Mouse (Mus musculus): ENCODE results near the gene Zdhhc7. TPM values are rescaled to one million over a fixed set of nuclear protein-coding genes. Genes with fewer than 3 reads are reported as not detected.

Gene Zdhhc7
- polyA plus RNA-seq, 3 experiments from 2014 or later, result 5.3 to 6.6 (median 6.2) TPM

DNA sequence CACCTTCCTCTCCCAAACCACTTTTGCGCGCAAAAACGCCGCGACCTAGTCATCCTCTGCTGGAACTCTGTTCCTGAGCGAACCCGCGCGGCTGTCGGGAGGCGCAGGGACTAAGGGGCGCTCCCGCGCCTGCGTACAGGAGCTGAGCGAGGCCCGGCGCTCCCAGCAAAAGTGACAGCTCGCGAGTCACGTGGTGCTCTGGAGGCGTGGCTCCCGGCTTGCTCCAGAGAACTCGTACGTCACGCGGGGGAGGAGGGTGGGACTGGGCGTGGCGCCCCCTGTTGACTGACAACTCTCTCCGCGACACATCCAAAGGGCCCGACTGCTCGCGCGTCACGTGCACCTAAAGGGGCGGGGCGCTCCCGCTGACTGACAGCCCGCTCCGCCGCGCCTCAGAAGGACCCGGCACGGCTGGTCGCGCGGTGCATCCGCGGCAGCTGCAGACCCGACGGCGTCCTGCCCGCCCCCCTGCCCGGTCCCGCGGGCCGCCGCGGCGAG, 12.5 kb upstream of the Zdhhc7 start, which contains the start of gene 6430548M08Rik:
Gene 6430548M08Rik (plus strand): TSS at position 395 of the 498 bp plus-strand sequence.
- ATAC-seq, result peak; percentile 97

DNA sequence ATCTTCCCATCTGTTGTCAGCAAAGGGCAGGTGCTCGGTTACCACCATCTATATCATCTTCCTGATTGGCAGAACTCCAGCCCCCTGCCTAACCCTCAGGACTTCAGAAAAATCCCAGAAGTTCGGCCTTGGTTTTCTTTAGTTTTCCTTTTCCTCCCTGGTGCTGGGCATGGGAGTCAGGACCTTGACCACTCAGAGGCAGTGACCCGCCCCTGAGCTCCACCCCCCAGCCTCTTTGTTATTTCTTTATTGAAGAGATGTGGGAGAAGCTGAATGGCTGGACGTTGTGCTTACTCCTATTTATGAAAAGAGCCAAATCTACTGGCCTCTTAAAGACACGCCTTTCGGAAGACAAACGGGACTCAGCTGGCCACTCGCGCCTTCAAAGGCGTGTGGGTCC, 12.0 kb upstream of the Zdhhc7 start:
- ATAC-seq, result no peak

DNA sequence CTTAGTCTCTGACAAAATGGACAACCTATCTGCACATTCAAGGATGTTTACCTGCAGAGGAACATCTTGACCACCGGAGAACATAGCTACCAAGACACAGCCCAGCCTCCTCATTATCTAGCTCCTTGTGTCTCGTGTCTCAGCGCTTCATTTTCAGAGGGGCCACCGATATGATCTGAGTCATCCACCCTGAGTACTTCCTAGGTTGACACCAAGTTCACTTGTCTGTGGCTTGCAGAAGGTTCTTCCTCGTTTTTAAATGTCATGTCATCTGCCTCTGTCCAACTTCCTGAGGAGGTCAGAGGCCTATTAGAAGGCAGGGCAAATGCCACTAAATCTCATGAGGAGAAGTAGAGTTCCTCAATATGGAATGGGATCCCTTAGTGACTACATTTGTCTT, 11.3 kb upstream of the Zdhhc7 start:
- ATAC-seq, result no peak

DNA sequence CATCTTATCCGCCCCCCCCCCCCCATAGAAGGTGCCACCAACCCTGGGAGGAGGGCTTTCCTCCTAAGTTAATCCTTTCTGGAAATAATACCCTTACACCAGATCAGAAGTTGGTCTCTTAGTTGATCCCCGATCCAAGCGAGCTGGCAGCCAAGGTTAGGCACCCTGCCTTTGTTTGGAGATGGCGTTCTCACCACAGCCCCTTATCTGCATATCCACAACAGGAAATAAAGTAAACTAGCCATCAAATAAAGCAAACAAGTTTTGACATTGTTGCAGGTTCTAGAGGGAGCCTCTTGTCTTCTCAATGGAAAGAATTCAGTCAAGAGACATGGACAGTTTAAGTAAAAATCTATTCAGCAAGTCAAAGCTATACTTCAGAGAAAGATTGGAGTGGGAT, 10.1 kb upstream of the Zdhhc7 start:
- no peak for ATAC-seq

DNA sequence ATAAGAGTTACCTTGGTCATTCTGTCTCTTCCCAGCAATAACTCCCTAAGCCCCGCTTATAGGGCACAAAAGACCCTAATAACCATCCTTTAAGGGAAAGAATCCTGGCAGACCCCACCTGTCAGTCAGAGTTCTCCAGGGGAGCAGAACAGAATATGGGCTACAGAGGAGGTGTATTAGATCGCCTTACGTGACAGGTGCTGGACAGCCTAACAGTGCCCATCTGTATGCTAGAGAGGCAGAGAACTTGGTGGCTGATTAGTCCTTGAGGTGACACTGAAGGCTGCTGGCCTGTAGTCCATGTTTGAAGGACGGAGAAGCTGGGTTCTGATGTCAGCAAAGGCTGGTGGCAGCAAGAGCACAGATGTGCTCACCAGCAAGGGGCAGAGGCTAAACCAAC, 9.7 kb upstream of the Zdhhc7 start:
- ATAC-seq, result no peak

DNA sequence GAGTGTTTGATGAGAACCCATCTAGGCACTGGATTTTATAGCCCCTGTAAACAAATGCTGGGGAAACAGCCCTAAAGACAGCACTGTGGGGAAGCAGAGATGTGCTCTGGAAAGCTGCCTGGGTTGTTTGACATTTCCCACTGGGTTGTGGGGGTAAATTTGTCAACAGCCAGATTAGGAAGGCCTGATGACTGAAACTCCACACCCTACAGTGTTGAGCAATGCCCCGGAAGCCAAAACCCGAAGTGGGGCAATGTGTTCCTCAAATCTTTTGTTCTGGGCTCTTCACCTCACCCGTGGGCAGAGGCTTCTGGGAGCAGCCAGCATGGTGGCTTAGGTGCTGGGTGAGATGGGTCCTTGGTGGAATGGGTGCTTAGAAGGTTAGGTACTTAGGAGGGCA, 7.9 kb upstream of the Zdhhc7 start:
- no peak for ATAC-seq

DNA sequence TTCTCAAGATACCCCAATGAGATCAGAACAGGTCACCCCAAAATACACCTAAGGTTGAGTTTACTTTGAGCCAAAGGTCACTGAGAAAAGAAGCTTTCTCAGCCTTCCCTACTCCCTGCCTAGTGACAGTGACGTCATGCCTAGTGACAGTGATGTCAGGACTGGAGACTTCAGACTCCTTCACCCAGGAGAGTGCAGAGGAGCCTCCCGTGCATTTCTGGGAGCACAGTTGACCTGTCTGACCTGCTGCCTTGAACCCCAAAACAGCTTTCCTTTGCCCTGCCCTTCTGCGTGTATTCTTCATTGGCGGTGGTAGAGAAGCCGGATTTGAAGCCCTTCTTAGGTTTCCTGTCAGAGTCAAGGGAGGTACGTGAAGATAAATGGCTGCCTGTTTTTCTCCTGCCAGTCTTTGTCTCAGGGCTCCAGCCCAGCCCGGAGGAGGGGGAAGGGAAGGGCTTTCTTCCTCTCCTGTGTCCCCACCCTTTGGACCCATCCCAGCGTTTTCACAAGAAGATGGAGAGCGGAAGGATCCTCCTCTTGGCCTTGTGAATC, 3.5 kb upstream of the Zdhhc7 start:
- ATAC-seq, result no peak

DNA sequence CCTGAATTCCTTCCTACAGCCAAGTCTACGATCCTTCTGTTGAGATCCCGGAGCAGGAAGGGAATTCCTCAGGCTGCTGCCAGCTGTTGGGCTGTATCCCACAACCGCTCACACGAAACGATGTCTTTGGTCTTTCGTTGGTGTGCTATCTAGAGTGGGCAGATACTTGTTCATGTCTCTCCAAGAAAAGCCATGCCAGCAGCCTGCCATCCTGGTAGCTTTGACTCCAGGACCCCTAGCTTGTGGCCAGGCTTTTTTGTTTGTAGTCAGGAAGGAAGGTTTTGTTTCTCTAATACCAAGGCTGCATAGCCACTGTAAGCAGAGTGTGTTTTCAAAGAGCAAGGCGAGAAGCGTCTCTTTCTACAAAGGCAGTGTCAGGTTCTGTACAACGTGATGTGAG, 2.6 kb upstream of the Zdhhc7 start:
- ATAC-seq, result no peak

DNA sequence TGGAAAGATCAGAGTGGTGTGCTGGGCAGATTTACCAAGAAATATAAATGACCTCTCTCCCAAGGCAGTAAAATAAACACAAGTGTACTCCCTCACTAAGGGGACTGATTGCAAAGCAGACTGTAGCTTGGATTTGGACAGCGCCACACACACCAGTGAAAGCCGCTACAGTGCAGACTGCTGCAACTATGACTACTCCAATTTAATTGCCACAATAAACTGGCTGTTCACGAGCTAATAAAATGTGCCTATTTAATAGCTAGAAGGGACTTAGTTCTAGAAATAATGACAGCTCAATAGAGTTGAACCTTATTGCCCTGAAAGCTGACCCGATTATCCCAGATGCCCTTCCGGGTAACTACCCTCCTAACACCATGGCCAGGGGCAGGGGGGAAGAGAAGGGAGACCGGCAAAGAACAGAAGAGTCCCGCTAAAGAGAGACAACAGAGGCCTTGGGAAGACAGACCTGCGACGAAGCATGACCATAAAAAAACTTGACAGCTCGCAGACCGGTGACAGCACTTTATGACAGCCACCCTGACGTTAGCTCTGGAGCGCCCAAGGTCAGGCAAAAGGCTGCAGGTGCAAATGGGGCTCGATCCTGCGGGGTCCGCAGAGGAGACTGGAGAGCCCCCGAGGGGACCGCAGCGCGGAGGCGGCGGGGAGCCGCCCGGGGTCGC, 754 bp downstream of the Zdhhc7 start:
- ATAC-seq, result peak; percentile 2

DNA sequence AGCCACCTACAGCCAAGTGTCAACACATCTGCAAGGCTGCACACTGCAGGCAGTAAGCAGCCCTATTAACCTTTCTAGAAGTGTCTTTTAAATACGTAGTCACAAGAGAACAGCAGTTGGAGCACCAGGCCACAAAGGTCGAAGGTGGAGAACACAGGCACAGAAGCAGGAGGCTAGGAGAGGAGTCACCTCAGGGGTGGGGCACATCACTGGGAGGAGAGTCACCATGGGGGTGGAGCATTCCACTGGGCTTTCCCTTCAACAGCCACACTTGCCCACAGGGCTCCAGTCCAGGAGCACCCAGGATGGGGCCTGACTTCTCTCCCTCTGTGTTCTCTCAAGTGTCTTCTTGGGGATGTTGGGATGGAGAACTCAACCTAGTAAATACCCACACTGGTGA, 4.8 kb downstream of the Zdhhc7 start:
- ATAC-seq, result no peak

DNA sequence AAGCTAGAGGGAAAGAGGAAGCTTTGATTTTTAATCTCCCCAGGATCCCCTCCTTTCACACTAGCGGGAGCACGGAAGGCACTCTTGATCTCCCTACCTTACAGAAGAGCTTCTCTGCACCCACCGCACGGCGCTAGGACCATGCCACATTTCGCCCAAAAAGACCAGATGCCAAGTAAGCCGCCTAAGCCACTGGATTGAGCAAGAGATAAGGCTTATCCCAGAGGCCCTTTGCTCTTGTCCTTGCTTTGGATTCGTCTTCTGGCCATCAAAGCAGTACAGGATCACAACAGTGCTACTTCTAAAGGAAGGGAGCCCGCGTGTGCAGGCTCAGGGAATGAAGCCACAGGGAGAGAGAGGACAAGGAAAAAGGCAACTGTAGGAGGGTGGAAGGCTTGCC, 6.5 kb downstream of the Zdhhc7 start:
- ATAC-seq, result no peak

DNA sequence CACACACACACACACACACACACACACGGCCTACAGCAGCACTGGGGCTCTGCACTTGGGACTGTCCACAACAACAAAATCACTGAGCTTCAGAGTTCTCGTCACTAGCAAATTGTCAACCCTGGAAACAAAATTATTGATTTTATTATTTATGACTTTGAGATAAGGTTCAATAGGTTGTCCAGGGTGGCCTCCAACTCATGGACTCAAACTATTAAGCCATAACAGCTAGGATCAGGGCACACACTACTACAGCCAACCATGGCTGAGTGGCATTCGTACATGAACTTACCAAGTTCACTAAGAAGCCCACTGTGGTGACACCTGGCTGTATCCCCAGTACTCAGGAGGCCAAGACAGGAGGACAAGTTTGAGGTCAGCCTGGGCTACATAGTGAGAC, 8.2 kb downstream of the Zdhhc7 start:
- no peak for ATAC-seq

DNA sequence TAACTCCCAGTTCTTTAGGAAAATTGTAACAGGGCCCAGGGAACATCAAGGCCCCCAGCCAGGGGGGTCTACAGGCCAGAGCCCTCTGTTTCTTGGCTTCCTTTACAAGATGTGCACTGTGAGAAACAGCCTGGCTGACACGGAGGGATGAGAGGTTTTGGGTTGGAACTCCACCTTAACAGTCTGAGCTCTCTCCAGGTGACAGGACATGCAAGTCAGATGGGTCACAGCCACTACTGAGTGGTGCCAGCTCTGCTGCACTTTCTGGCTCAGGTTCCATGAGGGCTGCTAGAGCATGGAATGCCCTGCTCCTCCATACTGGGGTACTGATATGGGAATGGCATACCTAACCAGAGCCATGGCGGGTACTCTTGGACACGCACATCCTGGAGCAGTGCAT, 10.2 kb downstream of the Zdhhc7 start:
- no peak for ATAC-seq

DNA sequence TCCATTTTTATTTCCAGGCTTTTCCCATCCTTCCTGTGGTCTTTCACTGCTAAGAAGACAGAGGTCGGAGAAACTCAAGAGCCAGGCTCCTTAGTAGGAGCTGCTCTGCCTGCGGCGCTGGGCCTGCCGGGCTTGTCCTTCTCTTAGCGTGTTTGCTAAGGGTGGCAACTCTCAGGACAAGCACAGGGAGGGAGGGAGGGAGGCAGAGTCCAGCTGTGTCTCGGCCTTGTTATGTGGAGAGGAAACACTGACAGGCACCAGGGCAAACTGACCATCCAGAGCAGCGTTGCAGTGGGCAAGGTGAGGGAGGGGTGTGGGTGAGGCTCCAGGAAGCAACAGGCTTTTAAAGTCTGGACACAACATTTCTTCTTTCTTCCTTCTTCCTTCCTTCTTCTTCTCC, 11.8 kb downstream of the Zdhhc7 start:
- no peak for ATAC-seq

DNA sequence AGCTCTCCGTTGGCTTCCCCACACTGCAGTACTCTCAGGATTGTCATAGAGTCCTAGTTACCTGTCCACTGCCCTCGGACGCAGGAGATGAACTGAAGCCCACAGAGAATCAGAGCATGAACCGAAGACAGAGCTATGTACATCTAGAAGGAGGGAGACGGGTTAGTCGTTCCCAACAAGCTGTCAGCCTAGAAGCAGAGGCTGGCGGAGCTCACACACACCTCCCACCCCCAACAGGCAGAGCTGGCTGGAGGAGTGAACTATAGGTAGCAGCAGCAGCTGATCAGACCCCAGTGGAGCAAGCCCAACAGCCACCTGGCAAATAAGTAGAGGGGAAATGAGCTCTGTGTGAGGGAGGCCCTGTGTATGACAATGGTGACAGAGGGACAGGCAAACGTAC, 16.5 kb downstream of the Zdhhc7 start:
- no peak for ATAC-seq

DNA sequence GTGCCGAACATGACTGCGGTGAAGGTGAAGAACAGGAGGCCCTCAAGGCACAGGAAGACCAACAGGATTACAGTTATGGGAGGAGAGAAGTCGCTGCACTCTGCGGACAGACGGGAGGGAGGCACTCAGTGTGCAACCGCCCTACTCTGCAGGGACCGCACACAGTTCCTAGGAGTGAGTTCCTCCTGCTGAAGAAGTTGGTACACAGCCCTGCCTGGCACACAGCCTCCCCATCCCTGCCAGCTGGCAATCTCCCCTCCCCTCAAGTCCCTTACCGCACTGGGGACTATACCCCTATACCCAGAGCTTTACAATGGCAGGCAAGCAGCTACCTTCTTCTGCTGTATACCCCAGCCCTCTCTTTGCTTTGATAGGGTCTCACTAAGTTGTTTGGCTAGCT, 18.0 kb downstream of the Zdhhc7 start:
- no peak for ATAC-seq

DNA sequence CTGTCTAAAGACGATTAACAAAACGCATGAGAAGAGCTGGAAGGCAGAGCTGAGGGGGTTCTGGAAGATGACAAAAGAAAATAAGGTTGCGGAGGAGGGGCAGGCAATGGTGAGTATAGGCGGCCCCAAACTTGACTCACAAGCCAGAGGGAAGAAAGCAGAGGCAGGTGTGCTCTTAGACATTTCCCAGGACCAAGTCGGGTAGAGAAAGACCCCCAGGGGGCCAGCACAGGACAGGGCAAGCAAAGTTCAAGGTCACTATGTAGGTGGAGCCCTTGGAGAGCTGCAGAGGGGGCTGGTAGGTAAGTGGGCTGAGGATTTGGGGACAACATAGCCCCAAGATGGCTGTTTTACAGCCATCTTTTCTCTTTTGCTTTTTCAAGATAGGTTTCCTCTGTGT, 21.9 kb downstream of the Zdhhc7 start:
- ATAC-seq, result no peak

DNA sequence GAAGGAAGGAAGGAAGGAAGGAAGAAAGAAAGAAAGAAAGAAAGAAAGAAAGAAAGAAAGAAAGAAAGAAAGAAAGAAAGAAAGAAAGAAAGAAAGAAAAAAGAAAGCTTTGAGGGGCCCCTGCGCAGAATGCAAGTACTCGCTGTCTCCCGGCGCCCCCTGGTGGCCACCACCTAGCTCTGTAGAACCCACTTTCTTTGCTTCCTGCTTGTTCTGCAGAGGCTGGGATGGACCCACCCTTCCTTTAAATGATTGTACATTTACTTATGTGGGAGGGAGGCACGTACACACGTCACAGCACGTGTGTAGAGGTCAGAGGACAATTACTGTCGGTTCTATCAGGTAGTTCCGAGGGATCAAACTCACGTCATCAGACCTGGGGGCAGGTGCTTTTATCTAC, 23.2 kb downstream of the Zdhhc7 start:
- peak; percentile 74 for ATAC-seq

DNA sequence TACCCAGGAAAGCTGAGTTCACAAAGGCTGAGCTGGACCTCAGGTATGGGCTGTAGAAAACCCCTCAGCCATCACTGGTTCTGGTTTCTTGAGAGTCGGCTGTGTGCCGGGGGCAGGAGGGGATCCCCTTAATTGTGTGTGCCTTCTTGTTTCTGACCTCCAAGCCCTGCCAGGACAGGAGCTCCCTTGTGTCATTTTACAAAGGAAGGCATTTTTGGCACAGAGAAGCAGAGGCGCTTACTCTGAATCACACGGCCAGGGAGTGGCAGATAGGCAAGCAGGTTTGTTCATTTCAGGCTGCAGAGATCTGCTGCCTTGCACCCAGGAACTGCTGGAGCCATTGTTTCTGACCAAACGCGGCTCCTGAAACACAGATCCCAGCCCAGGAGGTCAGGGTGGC, 25.9 kb downstream of the Zdhhc7 start:
- ATAC-seq, result no peak

DNA sequence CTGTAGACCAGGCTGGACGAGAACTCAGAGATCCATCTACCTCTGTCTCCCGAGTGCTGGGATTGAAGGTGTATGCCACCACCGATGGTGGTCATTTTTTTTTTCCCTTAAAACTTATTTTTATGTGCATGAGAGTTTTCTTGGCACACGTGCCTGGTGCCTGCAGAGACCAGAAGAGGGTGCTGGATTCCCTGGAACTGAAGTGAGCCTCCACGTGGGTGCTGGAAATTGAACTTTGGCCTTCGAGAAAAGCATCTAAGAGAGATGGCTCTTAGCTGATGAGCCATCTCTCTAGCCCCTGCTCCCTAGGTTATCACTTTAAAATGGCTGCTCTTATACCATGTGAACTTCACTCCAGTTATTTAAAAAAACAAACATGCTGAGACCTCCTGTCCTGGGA, 26.8 kb downstream of the Zdhhc7 start:
- ATAC-seq, result no peak

DNA sequence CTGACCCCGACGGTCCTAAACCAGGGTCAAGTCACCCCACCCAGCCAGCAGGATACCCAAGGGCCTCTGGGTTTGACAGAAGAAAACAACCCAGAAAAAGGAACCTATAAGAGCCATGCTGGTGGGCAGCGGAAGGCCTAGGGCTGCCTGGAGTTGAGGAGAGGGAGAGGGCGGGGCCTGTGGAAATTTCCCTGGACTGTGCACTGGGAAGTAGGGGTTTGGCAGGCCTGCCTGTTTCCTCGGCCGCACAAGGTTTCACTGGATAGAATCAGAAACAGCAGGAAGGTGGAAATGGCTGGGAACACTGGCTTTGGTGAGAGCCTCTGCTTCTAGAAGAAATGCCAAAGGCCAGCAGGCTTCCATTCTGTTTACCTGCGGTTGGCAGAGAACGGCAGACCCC, 28.5 kb downstream of the Zdhhc7 start:
- no peak for ATAC-seq

DNA sequence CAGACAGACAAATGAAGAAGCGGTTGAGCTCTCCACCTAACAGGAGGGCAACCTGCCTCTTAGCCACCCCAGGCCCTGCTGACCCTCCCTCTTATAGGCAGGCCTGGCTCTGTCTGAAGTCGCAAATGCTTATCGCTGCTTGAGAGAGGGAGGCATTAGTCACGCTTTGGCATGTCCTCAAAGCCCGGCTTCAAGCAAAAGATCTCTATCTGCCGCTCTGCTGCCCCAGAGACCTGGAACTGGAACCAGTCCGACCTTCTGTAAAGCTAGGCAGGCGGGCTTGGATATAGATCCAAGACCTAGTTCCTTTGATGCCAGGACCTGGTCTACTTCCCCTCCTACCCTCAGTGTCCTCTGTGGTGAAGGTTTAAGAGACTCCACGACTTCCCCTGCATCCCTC, 29.0 kb downstream of the Zdhhc7 start:
- no peak for ATAC-seq

DNA sequence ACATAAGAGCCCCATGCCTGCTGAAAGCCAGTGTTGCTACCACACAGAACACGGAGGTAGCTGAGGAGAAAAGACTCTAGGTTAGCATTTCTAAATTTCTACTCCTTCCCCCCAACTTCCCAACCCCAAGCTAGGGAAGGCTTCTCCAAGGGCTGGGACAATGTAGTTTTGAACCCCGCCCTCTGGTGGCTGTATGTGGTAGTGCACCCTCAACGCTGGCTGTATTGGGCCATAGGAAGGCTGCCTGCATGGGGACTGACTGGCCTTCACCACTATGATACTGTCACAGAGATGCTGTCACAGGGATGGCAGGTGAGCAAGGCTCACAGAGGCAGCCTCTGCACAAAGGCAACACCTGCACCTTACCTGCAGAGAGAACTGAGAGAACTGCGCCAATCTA, 29.6 kb downstream of the Zdhhc7 start:
- no peak for ATAC-seq

DNA sequence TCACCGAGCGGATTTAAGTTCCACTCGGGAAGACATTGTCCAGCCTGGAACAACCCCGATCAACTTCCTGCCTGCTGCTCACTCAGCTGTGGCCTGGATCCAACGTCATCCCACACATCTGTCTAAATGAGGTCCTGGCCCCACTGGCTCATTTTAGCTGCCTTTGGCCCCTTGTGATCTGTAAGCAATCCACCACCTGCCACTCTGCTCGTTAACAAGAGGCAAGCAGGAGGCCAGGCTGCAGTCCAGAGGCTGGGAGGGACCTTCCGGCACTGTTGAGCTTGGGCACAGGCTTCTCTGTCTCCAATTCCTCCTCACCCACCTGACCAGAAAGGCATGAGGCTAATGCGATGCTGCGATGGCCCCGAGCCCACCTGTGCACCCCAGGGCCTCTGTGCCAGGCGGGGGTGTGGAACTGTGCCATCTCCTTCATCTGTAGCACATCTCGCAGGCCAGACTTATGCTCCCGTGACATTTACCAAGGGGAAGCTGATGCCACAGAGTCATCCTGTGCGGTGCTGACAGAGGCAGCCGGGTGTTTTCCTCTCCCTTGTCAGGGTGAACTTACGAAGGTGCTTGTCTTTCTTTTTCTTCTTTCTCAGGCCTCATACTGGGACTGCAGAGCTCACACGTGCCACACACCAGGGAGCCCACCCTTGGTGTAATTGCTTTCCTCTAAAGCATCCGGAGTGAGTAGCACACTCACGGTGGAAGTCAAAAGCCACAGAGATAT, 33.2 kb downstream of the Zdhhc7 start:
- peak; percentile 60 for ATAC-seq
